Mouse (Mus musculus) embryonic facial prominence, embryonic 11.5 days (tissue): ENCODE results near the gene Gm525. TPM values are rescaled to one million over a fixed set of nuclear protein-coding genes. Genes with fewer than 3 reads are reported as not detected.

ENCODE experiments used
- ATAC-seq: fragments of 200-750 bp; cut with Nextera tagmentation; replicated peaks from 2 replicates; pipeline ENCODE4 v1.8.0; 2017; ENCODE audit warnings: low read depth; ENCODE audit not compliant: insufficient number of reproducible peaks, low FRiP score, low TSS enrichment
- DNase-seq: peaks from one replicate; pipeline ENCODE4 v3.0.0-alpha.2; 2015; ENCODE audit warnings: low spot score
- H3K27ac ChIP-seq: fragments of 300-500 bp; sonication (generic); replicated peaks from 2 replicates; pipeline ENCODE4 v1.5.1; 2014; ENCODE audit warnings: mild to moderate bottlenecking, low read depth, low read length, control low read depth
- H3K27me3 ChIP-seq: fragments of 300-500 bp; sonication (generic); 2 replicates; pipeline ENCODE4 v1.6.1; 2014; ENCODE audit warnings: mild to moderate bottlenecking, low read length, moderate library complexity, mixed read lengths; ENCODE audit not compliant: control insufficient read depth, insufficient read depth
- H3K36me3 ChIP-seq: fragments of 300-500 bp; sonication (generic); replicated peaks from 2 replicates; pipeline ENCODE4 v1.6.1; 2014; ENCODE audit warnings: low read depth, mild to moderate bottlenecking, low read length, moderate library complexity, mixed read lengths; ENCODE audit not compliant: control insufficient read depth, insufficient read depth
- H3K4me1 ChIP-seq: fragments of 300-500 bp; sonication (generic); 2 replicates; pipeline ENCODE4 v1.6.1; 2014; ENCODE audit warnings: low read length, mixed read lengths; ENCODE audit not compliant: control insufficient read depth, insufficient read depth
- H3K4me2 ChIP-seq: fragments of 300-500 bp; sonication (generic); 2 replicates; pipeline ENCODE4 v1.6.1; 2014; ENCODE audit warnings: low read depth, mild to moderate bottlenecking, control low read depth, low read length, moderate library complexity
- H3K4me3 ChIP-seq: fragments of 300-500 bp; sonication (generic); 2 replicates; pipeline ENCODE4 v1.5.1; 2014; ENCODE audit warnings: low read depth, low read length, control low read depth
- H3K9ac ChIP-seq: fragments of 300-500 bp; sonication (generic); replicated peaks from 2 replicates; pipeline ENCODE4 v1.6.1; 2014; ENCODE audit warnings: mild to moderate bottlenecking, control low read depth, low read length
- H3K9me3 ChIP-seq: fragments of 300-500 bp; sonication (generic); replicated peaks from 2 replicates; pipeline ENCODE4 v1.6.1; 2016; ENCODE audit warnings: mild to moderate bottlenecking, low read length, inconsistent platforms, mixed read lengths; ENCODE audit not compliant: control insufficient read depth
- WGBS: fragments of 180-500 bp; shearing (Covaris S2); extraction: QIAGEN DNeasy Blood & Tissue Kit; methylation state at CpG from one replicate; pipeline ENCODE4 v1.1.7; 2014; 5-methylcytosine and 5-hydroxymethylcytosine counted together
- polyA plus RNA-seq: library from polyadenylated mRNA; unstranded; fragments of >200 nt; fragmentation: Nextera tagmentation; extraction: Ambion mirVana; gene quantifications from 2 replicates; pipeline ENCODE4 v1.2.1, GENCODE M21; 2014

The Gm525 gene
- polyA plus RNA-seq, 1 experiment from 2014 or later = not detected

DNA sequence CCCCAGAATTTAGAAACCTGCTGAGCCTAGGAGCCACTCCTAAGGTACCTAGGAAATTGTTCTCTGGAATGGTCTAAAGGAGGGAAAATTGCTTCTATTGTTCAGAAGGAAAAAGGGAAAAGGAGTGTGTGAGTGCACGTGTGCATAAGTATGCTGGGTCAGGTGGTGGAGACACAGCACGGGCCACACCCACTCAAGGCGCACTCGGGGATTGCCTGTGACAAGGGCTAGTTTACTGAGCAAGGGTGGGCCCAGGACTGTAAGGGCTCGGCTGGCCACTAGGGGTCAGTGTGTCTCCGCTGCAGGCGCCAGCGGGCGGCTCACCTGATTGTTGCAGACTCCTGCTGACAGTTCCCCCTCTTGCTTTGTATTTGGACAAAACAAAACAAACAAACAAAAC, 26.8 kb downstream of the Gm525 start:
- ATAC-seq = peak; percentile 82
- Histone ChIP-seq H3K9ac (no peak overlapping the region), H3K4me2 (no peak overlapping the region), H3K36me3 (no peaks in the 10 kb centered on the region), H3K4me1 (no peaks in the 10 kb centered on the region), H3K27me3 (no peaks in the 10 kb centered on the region), H3K9me3 (no peaks in the 10 kb centered on the region), H3K4me3 (no peak overlapping the region), H3K27ac (no peak overlapping the region)
- 4% methylated on average over 9 of the region's 9 CpGs for WGBS
- DNase-seq = peak; percentile 85

DNA sequence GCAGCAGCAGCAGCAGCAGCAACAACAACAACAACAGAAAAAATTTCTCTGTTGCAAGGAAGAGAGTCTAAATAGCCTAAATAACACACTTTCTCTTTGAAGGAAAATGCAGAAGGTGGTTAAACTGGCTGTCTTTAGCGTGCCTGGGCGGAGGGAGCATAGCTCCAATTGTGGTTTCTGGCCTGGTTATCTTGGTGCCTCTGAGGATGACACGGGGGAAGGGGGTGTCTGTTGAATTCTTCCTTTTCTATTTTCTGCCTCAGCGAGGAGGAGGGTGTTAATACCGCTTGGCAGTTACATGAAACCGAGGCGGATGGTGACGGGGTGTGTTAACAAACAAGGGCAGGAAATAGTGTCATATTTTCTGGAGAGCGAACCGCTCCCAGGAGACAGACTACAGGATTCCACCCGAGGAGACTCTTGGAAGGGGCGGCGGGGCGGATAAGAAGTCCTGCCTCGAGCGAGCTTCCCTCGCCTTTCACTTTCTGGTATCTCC, 27.2 kb downstream of the Gm525 start:
- no peak overlapping the region for H3K9ac ChIP-seq

DNA sequence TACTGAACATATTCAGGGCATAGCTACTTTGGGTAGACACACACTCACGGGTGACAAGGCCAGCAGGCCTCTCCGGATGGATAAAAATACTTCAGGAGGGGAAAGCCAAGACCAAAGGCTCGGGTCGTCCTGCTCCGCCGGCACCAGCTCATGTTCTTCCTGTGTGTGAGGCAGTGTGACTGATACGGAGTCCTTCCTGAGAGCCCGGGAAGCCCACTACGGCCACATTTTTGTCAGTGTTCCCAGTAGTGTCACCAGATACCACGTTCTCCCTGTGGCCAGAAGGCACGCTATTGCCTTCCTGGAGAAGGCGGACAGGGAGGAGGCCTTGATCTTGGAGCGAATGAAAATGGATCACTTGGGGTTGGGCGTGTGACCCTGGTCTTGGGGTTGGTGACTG, 29.5 kb downstream of the Gm525 start:
- no peak for ATAC-seq
- no peak for DNase-seq
- Histone ChIP-seq H3K4me2 (no peak overlapping the region), H3K27me3 (no peaks in the 10 kb centered on the region), H3K9ac (no peak overlapping the region), H3K27ac (no peak overlapping the region), H3K36me3 (no peaks in the 10 kb centered on the region), H3K9me3 (no peaks in the 10 kb centered on the region), H3K4me3 (no peak overlapping the region), H3K4me1 (no peaks in the 10 kb centered on the region)
- 89% methylated on average over 14 of the region's 14 CpGs for WGBS

More for the DNA sequence above, 27.2 kb downstream of the Gm525 start:
- DNase-seq (peak; percentile 20), ATAC-seq (no peak)
- Histone ChIP-seq H3K27me3 (no peaks in the 10 kb centered on the region), H3K4me1 (no peaks in the 10 kb centered on the region), H3K36me3 (no peaks in the 10 kb centered on the region), H3K9me3 (no peaks in the 10 kb centered on the region), H3K4me3 (0 out of 2 replicates have a peak overlapping the region, but pooled peaks have one; percentile 8), H3K4me2 (peak overlapping the region; percentile 10; the same call in 1 of the 2 replicates), H3K27ac (no peak overlapping the region)
- 37% methylated on average over 17 of the region's 17 CpGs for WGBS

DNA sequence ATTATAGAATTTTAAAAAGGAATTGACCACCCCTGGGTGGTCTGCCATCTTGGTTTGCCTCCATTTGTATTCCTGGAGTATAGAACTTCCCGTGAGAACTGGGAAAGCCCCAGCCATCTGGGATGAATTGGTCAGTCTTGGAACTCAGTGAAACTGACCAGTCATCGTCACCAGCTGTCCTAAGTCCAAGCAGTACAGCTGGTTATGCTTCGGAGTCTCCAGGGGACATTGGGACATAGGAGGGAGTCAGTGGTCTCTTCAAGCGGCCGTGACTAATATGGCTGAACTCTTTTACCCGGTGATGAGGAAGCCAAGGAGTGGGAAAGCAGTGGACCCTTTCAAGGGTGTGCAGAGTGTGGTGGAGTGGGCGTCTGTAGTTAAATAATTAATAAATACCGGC, 31.6 kb downstream of the Gm525 start:
- Histone ChIP-seq H3K27me3 (no peaks in the 10 kb centered on the region), H3K9ac (no peak overlapping the region), H3K4me1 (no peaks in the 10 kb centered on the region), H3K36me3 (no peaks in the 10 kb centered on the region), H3K9me3 (no peaks in the 10 kb centered on the region), H3K27ac (no peak overlapping the region), H3K4me2 (no peak overlapping the region), H3K4me3 (no peak overlapping the region)
- 91% methylated on average over 8 of the region's 8 CpGs for WGBS
- no peak for DNase-seq
- ATAC-seq = no peak

DNA sequence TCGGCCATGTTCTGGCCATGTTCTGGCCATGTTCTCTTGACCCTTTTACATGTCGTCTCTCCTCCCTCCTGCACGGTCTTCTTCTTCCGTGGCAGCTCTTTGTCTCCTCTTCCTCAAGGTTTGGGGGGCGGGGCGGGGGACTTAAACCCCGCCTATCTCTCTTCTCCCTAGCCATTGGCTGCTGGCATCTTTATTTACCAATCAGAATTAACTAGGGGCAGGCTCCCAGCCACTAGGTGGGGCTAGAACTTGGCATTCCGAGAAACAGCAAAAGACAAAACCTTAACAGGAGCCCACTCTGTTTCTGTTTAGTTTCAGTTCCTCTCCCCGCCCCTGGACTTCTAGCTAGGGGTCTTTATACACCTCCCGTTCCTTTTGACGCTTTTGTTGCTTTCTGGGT, 32.2 kb downstream of the Gm525 start:
- DNase-seq (no peak), ATAC-seq (no peak)
- Histone ChIP-seq H3K9ac (no peak overlapping the region), H3K4me1 (no peaks in the 10 kb centered on the region), H3K9me3 (no peaks in the 10 kb centered on the region), H3K36me3 (no peaks in the 10 kb centered on the region), H3K27me3 (no peaks in the 10 kb centered on the region), H3K4me2 (no peak overlapping the region), H3K27ac (no peak overlapping the region), H3K4me3 (no peak overlapping the region)
- WGBS = 83% methylated on average over 11 of the region's 11 CpGs

DNA sequence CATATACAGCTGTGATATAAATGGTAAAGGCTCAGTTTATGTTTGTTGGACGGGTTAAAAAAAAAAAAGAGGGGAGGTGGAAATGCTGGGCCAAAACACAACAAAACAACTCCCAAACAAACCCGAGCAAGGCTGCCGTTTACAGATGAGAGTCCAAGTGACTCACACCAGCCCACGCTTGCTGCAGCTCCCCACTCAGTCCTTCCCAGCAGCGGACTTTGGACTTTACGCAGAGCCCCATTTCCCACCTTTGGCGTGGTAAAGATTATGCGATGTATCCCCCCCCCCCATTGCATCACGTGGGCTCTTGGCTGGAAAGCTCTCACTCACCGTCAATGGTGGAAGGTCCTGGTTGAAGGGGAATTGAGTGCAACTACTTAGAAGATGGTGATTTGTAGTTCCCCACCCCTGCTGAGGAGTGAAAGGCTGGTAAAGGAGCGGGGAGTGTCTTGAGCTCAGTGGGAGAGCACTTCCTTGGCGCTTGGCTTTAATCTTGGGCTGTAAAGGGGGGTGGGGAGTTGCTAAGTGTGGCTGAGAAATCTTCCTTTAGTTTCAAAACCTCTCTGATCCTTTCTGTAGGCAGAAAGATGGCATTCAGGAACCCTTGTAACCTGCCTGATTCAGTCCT, 33.7 kb downstream of the Gm525 start:
- H3K4me2 ChIP-seq = no peak overlapping the region
- no peaks in the 10 kb centered on the region for H3K4me1 ChIP-seq
- H3K27me3 ChIP-seq = no peaks in the 10 kb centered on the region
- ATAC-seq = no peak
- WGBS = 34% methylated on average over 12 of the region's 12 CpGs
- no peaks in the 10 kb centered on the region for H3K9me3 ChIP-seq
- no peak overlapping the region for H3K4me3 ChIP-seq
- no peak overlapping the region for H3K9ac ChIP-seq
- no peaks in the 10 kb centered on the region for H3K36me3 ChIP-seq
- no peak for DNase-seq
- H3K27ac ChIP-seq = no peak overlapping the region

DNA sequence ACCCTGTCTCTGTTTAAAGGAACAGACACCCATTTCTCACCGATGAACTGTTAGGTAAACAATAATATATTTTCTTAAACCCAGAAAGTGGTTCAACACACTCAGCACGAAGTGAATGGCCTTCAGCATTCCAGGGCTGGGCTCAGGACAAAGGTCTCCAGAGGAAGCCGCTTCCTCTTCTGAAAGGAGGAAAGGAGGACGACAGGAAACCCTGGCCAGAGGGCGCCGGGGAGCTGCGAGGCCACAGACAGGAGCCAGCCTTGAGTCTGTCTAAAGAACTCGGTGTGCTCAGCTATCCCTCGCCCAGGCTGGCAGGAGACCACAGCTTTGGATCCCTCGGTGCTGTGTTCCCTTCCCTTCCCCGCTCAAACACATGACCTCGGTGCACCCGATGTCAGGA, 50.8 kb downstream of the Gm525 start:
- peaks cover 4% of the 10 kb centered on the region for H3K4me1 ChIP-seq
- no peak overlapping the region for H3K9ac ChIP-seq
- H3K27me3 ChIP-seq = no peaks in the 10 kb centered on the region
- no peaks in the 10 kb centered on the region for H3K36me3 ChIP-seq
- no peak overlapping the region for H3K4me3 ChIP-seq
- WGBS = 14% methylated on average over 13 of the region's 13 CpGs
- ATAC-seq = no peak
- no peaks in the 10 kb centered on the region for H3K9me3 ChIP-seq
- DNase-seq = peak; percentile 27
- no peak overlapping the region for H3K27ac ChIP-seq
- H3K4me2 ChIP-seq = no peak overlapping the region

DNA sequence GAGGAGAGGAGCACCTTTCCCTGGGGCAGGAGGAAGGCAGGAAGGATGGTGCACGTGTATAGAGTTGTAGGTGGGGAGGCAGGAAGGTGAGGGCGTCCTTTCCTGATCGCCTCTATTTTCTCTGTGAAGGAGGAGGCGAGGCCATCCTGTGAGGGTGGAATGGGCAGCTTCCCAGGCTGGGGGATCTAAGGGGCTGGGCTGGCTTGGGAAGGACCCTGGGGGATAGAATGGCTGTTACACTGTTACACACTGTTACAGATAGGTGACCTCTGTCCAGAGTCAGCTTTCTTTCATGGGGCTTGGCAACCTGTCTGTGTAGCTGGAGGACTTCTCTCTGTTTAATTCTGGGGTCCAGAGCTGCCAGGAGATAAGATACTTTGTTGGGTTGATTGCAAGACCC, 57.2 kb downstream of the Gm525 start:
- Histone ChIP-seq H3K4me3 (no peak overlapping the region), H3K36me3 (no peaks in the 10 kb centered on the region)
- no peak for ATAC-seq

More for the DNA sequence above, 57.2 kb downstream of the Gm525 start:
- no peak overlapping the region for H3K27ac ChIP-seq
- H3K9ac ChIP-seq = no peak overlapping the region
- H3K4me1 ChIP-seq = no peaks in the 10 kb centered on the region
- no peak overlapping the region for H3K4me2 ChIP-seq
- WGBS = 32% methylated on average over 4 of the region's 4 CpGs
- DNase-seq = no peak
- no peaks in the 10 kb centered on the region for H3K9me3 ChIP-seq
- H3K27me3 ChIP-seq = no peaks in the 10 kb centered on the region
